Mouse (Mus musculus): ENCODE measurements around the gene Wasl. TPM values are rescaled to one million over a fixed set of nuclear protein-coding genes. Genes with fewer than 3 reads are reported as not detected.
A peak's percentile ranks its signal among the peaks of the same experiment; 100 is the strongest.

Wasl gene
- polyA plus RNA-seq, 1 experiment, result 10.8 TPM

- H3K27me3 ChIP-seq (ENCODE audit: control insufficient read depth, insufficient read depth, insufficient read length), result no peaks in the 10 kb centered on the region
- H3K79me2 ChIP-seq (ENCODE audit: control insufficient read depth, insufficient read depth), result peaks cover 4% of the 10 kb centered on the region
- H3K36me3 ChIP-seq (ENCODE audit: control insufficient read depth, insufficient read depth), result peaks cover 7% of the 10 kb centered on the region
- no peak overlapping the region for H3ac ChIP-seq (ENCODE audit: control insufficient read depth, insufficient read length)
- TF ChIP-seq POLR2A (IDR thresholded peaks at IDR 0.05; ENCODE audit: insufficient read length, low read depth) (no peak), E2F4 (IDR thresholded peaks at IDR 0.05; ENCODE audit: insufficient read depth) (no peak), MAX (IDR thresholded peaks at IDR 0.05; ENCODE audit: low read depth) (no peak), TCF12 (IDR thresholded peaks at IDR 0.05; ENCODE audit: insufficient read depth, poor library complexity, severe bottlenecking) (no peak), POLR2AphosphoS2 (IDR thresholded peaks at IDR 0.05; ENCODE audit: insufficient read length, low read depth) (no peak), TCF3 (IDR thresholded peaks at IDR 0.05; ENCODE audit: insufficient read length, low read depth) (no peak), REST (IDR thresholded peaks at IDR 0.05; ENCODE audit: insufficient read depth, insufficient read length) (no peak), USF1 (IDR thresholded peaks at IDR 0.05; ENCODE audit: low read depth) (no peak), MYOD1 (IDR thresholded peaks at IDR 0.05; ENCODE audit: control insufficient read depth in 1 of 3, insufficient read length in 2 of 3, low read depth in 2 of 3) (no peak), MYOG (IDR thresholded peaks at IDR 0.05; ENCODE audit: control insufficient read depth in 1 of 3, insufficient read depth in 1 of 3, insufficient read length in 2 of 3, low read depth in 2 of 3) (no peak), CEBPB (IDR thresholded peaks at IDR 0.05; ENCODE audit: insufficient read depth, poor library complexity, severe bottlenecking) (no peak), SRF (IDR thresholded peaks at IDR 0.05; ENCODE audit: control insufficient read depth, insufficient read length, low read depth) (no peak)
- no peak overlapping the region for H3K4me3 ChIP-seq
- H3K4me2 ChIP-seq (ENCODE audit: low read depth), result no peak overlapping the region
Measured at GRCm38 (mm10) chr6:24604289-24604688, 60.5 kb downstream of the Wasl start.

- no peak for TF ChIP-seq MYOG (IDR thresholded peaks at IDR 0.05; ENCODE audit: control insufficient read depth in 1 of 3, insufficient read depth in 1 of 3, insufficient read length in 2 of 3, low read depth in 2 of 3)
- no peak for TF ChIP-seq USF1 (IDR thresholded peaks at IDR 0.05; ENCODE audit: low read depth)
- TF ChIP-seq POLR2AphosphoS2 (IDR thresholded peaks at IDR 0.05; ENCODE audit: insufficient read length, low read depth), result no peak
- Histone ChIP-seq H3K4me3 (no peak overlapping the region), H3ac (ENCODE audit: control insufficient read depth, insufficient read length) (no peak overlapping the region), H3K79me2 (ENCODE audit: control insufficient read depth, insufficient read depth) (peaks cover 4% of the 10 kb centered on the region), H3K27me3 (ENCODE audit: control insufficient read depth, insufficient read depth, insufficient read length) (no peaks in the 10 kb centered on the region), H3K4me2 (ENCODE audit: low read depth) (no peak overlapping the region), H3K36me3 (ENCODE audit: control insufficient read depth, insufficient read depth) (peaks cover 7% of the 10 kb centered on the region)
Measured at GRCm38 (mm10) chr6:24602993-24603392, 61.8 kb downstream of the Wasl start.

- Histone ChIP-seq H3ac (ENCODE audit: control insufficient read depth, insufficient read length) (no peak overlapping the region), H3K4me3 (no peak overlapping the region), H3K27me3 (ENCODE audit: control insufficient read depth, insufficient read depth, insufficient read length) (no peaks in the 10 kb centered on the region), H3K4me2 (ENCODE audit: low read depth) (peak overlapping the region; percentile 63), H3K36me3 (ENCODE audit: control insufficient read depth, insufficient read depth) (peaks cover 7% of the 10 kb centered on the region), H3K79me2 (ENCODE audit: control insufficient read depth, insufficient read depth) (peaks cover 4% of the 10 kb centered on the region)
- TF ChIP-seq CEBPB (IDR thresholded peaks at IDR 0.05; ENCODE audit: insufficient read depth, poor library complexity, severe bottlenecking) (no peak), TCF12 (IDR thresholded peaks at IDR 0.05; ENCODE audit: insufficient read depth, poor library complexity, severe bottlenecking) (no peak), E2F4 (IDR thresholded peaks at IDR 0.05; ENCODE audit: insufficient read depth) (no peak)
Measured at GRCm38 (mm10) chr6:24602351-24602750, 62.5 kb downstream of the Wasl start.

GRCm38 (mm10) chr6:24601668-24602067 lies 63.1 kb downstream of the Wasl start:
- peaks cover 7% of the 10 kb centered on the region for H3K36me3 ChIP-seq (ENCODE audit: control insufficient read depth, insufficient read depth)
- H3K79me2 ChIP-seq (ENCODE audit: control insufficient read depth, insufficient read depth), result peaks cover 4% of the 10 kb centered on the region
- H3K4me2 ChIP-seq (ENCODE audit: low read depth), result peak overlapping the region; percentile 63
- no peak for TF ChIP-seq SRF (IDR thresholded peaks at IDR 0.05; ENCODE audit: control insufficient read depth, insufficient read length, low read depth)
- H3K27me3 ChIP-seq (ENCODE audit: control insufficient read depth, insufficient read depth, insufficient read length), result no peaks in the 10 kb centered on the region
- no peak overlapping the region for H3ac ChIP-seq (ENCODE audit: control insufficient read depth, insufficient read length)
- H3K4me3 ChIP-seq, result no peak overlapping the region

GRCm38 (mm10) chr6:24600726-24601125 lies 64.1 kb downstream of the Wasl start:
- Histone ChIP-seq H3ac (ENCODE audit: control insufficient read depth, insufficient read length) (no peak overlapping the region), H3K27me3 (ENCODE audit: control insufficient read depth, insufficient read depth, insufficient read length) (no peaks in the 10 kb centered on the region), H3K4me3 (peak overlapping the region; percentile 37), H3K36me3 (ENCODE audit: control insufficient read depth, insufficient read depth) (peaks cover under 1% of the 10 kb centered on the region), H3K79me2 (ENCODE audit: control insufficient read depth, insufficient read depth) (peaks cover 4% of the 10 kb centered on the region), H3K4me2 (ENCODE audit: low read depth) (peak overlapping the region; percentile 63)
- no peak for TF ChIP-seq CEBPB (IDR thresholded peaks at IDR 0.05; ENCODE audit: insufficient read depth, poor library complexity, severe bottlenecking)
- no peak for TF ChIP-seq POLR2A (IDR thresholded peaks at IDR 0.05; ENCODE audit: insufficient read length, low read depth)
- no peak for TF ChIP-seq POLR2AphosphoS2 (IDR thresholded peaks at IDR 0.05; ENCODE audit: insufficient read length, low read depth)
- no peak for TF ChIP-seq MYOD1 (IDR thresholded peaks at IDR 0.05; ENCODE audit: control insufficient read depth in 1 of 3, insufficient read length in 2 of 3, low read depth in 2 of 3)
- TF ChIP-seq SRF (IDR thresholded peaks at IDR 0.05; ENCODE audit: control insufficient read depth, insufficient read length, low read depth), result no peak
- TF ChIP-seq TCF12 (IDR thresholded peaks at IDR 0.05; ENCODE audit: insufficient read depth, poor library complexity, severe bottlenecking), result no peak
- no peak for TF ChIP-seq E2F4 (IDR thresholded peaks at IDR 0.05; ENCODE audit: insufficient read depth)
- no peak for TF ChIP-seq MYOG (IDR thresholded peaks at IDR 0.05; ENCODE audit: control insufficient read depth in 1 of 3, insufficient read depth in 1 of 3, insufficient read length in 2 of 3, low read depth in 2 of 3)
- no peak for TF ChIP-seq REST (IDR thresholded peaks at IDR 0.05; ENCODE audit: insufficient read depth, insufficient read length)
- TF ChIP-seq MAX (IDR thresholded peaks at IDR 0.05; ENCODE audit: low read depth), result no peak
- TF ChIP-seq USF1 (IDR thresholded peaks at IDR 0.05; ENCODE audit: low read depth), result no peak
- TF ChIP-seq TCF3 (IDR thresholded peaks at IDR 0.05; ENCODE audit: insufficient read length, low read depth), result no peak
